Mouse (Mus musculus) heart, adult 18-20 months (tissue): Measurements from ENCODE around the gene Rhox2g. TPM values are rescaled to one million over a fixed set of nuclear protein-coding genes. Genes with fewer than 3 reads are reported as not detected.
"Not testable (repeated sequence)": the region's sequence is repeated elsewhere in the genome, so short reads cannot be mapped to it uniquely, and the experiment has no call there.

Experiments used
- DNase-seq, 2 experiments: peaks; one replicate each; pipeline ENCODE4 v3.0.0; 2021 to 2022; ENCODE audit warnings: mixed read lengths in 1 of 2
- long read RNA-seq, 2 experiments: library from polyadenylated mRNA; stranded (forward); transcript quantifications; one replicate each; pipeline ENCODE4 v2.0.0; 2021
- total RNA-seq, 2 experiments: library from RNA; stranded (reverse); gene quantifications; 2 replicates each; pipeline ENCODE4 v1.2.3; 2021

Rhox2g gene
- total RNA-seq = not detected
- long read RNA-seq, experiment 1 = 0 reads
- long read RNA-seq, experiment 2 = 0 reads

DNA sequence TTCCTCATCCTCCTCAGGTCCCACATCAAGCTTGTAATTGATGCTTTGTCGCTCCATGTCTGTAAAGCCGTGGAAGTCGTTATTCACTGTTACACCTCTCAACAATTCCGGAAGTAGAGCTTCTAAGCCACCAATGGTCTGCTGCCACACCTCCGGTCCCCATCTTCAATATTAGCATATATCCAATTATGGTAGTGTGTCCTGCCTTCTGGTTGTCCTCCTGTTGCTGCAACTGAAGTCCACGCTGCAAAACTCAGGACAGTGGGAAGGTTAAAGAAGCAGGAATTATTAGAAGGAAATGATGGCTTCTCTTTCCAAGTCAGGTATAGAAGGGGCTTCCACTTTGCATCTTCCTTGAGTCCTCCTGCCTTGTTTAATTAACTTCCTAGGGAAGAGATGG lies at the start of gene Rhox2g:
Gene Rhox2g (minus strand): TSS at position 101 of the 400 bp plus-strand sequence.
- not testable (repeated sequence) for DNase-seq

- DNase-seq = no peak
Observed at GRCm38 (mm10) chrX:37692261-37692660, 49.0 kb upstream of the Rhox2g start.

GRCm38 (mm10) chrX:37683031-37683715 lies 39.9 kb upstream of the Rhox2g start:
- no peak for DNase-seq

GRCm38 (mm10) chrX:37673177-37673576 lies 29.9 kb upstream of the Rhox2g start, which contains the start of gene Rhox2h:
TSS of gene Rhox2h (minus strand) at chrX:37673277.
- not testable (repeated sequence) for DNase-seq

- not testable (repeated sequence) for DNase-seq
Observed at GRCm38 (mm10) chrX:37668664-37669063, 25.4 kb upstream of the Rhox2g start, which contains the start of gene Rhox3h. TSS of gene Rhox3h (minus strand) at chrX:37668764.

- DNase-seq = not testable (repeated sequence)
Observed at GRCm38 (mm10) chrX:37651227-37651626, 8.0 kb upstream of the Rhox2g start, which contains the start of gene Rhox4g. TSS of gene Rhox4g (minus strand) at chrX:37651327.

DNA sequence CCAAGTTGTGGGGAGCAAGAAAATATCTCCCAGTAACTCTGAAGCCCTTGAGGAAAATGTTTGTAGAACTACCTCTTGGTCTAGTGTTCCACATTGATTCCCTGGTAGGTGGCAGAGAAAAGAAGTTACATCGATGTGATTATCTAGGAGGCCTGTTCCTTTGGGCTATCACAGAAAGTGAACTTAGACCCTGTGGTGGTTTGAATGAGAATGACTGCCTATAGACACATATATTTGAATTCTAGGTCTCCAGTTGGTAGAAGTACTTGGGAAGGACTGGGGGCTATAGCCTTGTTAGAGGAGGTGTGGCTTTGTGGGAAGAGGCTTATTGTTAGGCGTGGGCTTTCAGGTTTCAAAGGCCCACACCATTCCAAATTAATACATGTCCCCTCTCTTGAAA lies 14.8 kb downstream of the Rhox2g start, which contains the start of gene Rhox3g:
Gene Rhox3g (minus strand): TSS at position 101 of the 400 bp plus-strand sequence.
- not testable (repeated sequence) for DNase-seq

DNA sequence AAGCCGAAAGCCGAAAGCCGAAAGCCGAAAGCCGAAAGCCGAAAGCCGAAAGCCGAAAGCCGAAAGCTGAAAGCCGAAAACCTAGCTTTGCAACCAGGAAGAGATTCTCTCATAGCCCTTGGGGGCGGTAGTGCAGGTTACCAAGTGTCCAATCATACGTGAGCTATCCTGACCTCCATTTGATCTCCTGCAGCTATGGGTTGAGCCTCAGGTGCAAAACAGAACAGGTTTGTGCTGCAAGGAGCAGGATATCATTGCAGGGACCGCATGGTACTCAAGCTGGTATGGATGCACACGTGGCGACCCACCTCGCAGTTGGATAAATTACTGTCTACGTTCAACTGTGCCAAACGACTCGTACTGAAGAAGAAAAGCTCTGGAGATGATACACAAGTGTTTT lies 35.7 kb downstream of the Rhox2g start, which contains the start of gene Rhox4f:
Gene Rhox4f (minus strand): TSS at position 101 of the 400 bp plus-strand sequence.
- not testable (repeated sequence) for DNase-seq

Other genes starting within 250 kb of the Rhox2g start
- not detected for gene Rhox2b, start 231.4 kb downstream of the Rhox2g start, total RNA-seq
- gene Rhox4b, start 211.0 kb downstream of the Rhox2g start, total RNA-seq = not detected
- gene Rhox2c, start 189.8 kb downstream of the Rhox2g start, total RNA-seq = not detected
- not detected for gene Rhox3c, start 184.9 kb downstream of the Rhox2g start, total RNA-seq
- not detected for gene Rhox4c, start 163.1 kb downstream of the Rhox2g start, total RNA-seq
- not detected for gene Rhox2d, start 150.0 kb downstream of the Rhox2g start, total RNA-seq
- gene Rhox4d, start 129.1 kb downstream of the Rhox2g start, total RNA-seq = not detected
- gene Rhox2e, start 113.0 kb downstream of the Rhox2g start, total RNA-seq = not detected
- not detected for gene Rhox3e, start 101.5 kb downstream of the Rhox2g start, total RNA-seq
- gene Rhox4e, start 86.1 kb downstream of the Rhox2g start, total RNA-seq = not detected
- not detected for gene Rhox2f, start 72.1 kb downstream of the Rhox2g start, total RNA-seq
- gene Rhox3f, start 62.5 kb downstream of the Rhox2g start, total RNA-seq = not detected
- gene Rhox4f, start 35.8 kb downstream of the Rhox2g start, total RNA-seq = not detected
- not detected for gene Rhox3g, start 14.9 kb downstream of the Rhox2g start, total RNA-seq
- not detected for gene Rhox4g, start 7.9 kb upstream of the Rhox2g start, total RNA-seq
- gene Rhox3h, start 25.3 kb upstream of the Rhox2g start, total RNA-seq = not detected
- gene Rhox2h, start 29.8 kb upstream of the Rhox2g start, total RNA-seq = under 1 TPM; 0.62 to 0.67 TPM
- gene Rhox5, start 161.4 kb upstream of the Rhox2g start, total RNA-seq = 1 to 10 TPM in 1 of 2 experiments, under 1 TPM in 1; 0.80 to 2.1 TPM
- not detected for gene Rhox6, start 183.4 kb upstream of the Rhox2g start, total RNA-seq
- not detected for gene Rhox7a, start 188.2 kb upstream of the Rhox2g start, total RNA-seq
- not detected for gene Rhox8, start 235.5 kb upstream of the Rhox2g start, total RNA-seq